Mouse (Mus musculus) T-helper 1 cell (primary cell): Measurements from ENCODE around the gene Zfp74.

ENCODE experiments used
- in situ Hi-C: fragments of 300-600 bp; cut with MboI, MseI; formaldehyde crosslinking; loops from one replicate; pipeline ENCODE4 v1.15.1; 2025; ENCODE audit warnings: high pct_unique_total_duplicates

Zfp74 gene

GRCm38 (mm10) chr7:29944201-29944600 is 9.7 kb downstream of the Zfp74 start:
- in situ Hi-C loops, result no loop called here

DNA sequence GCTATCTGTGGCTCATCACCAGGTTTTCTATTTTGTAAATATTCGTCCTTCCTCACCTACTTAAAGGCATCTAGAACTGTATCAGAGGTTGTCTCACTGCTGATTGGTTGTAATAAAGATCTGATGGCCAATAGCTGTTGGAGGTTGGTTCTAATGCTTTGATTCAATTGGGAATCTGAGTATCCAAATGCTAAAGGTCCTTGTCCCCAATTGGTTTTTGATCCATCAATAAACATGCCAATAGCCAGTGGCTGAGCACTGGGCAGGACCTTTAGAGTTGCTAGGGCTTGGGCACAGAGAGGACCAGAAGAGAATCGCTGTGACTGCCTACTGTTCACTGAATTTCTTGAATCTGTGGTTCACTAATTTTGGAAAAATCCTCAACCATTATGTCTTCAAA is 10.2 kb downstream of the Zfp74 start:
- in situ Hi-C loops, result no loop called here

DNA sequence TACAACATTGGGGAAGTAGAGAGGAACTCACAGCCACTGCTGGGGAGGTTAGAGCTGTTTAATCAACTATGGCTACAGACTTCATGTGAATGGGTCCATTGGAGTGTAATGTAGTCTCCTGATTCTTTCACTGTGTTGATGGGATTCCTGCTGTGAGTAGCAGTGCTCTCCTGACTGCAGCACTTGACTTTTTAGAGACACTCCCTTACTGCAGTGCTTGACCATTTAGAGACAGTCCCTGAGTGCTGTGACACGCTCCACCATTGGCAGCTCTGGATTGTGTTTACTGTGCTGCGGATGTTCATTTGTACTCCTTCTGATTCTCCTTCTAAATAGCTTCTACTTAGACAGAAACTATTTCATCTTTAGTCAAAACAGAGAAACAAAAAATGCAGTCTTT is 11.1 kb downstream of the Zfp74 start:
- in situ Hi-C loops, result no loop called here

DNA sequence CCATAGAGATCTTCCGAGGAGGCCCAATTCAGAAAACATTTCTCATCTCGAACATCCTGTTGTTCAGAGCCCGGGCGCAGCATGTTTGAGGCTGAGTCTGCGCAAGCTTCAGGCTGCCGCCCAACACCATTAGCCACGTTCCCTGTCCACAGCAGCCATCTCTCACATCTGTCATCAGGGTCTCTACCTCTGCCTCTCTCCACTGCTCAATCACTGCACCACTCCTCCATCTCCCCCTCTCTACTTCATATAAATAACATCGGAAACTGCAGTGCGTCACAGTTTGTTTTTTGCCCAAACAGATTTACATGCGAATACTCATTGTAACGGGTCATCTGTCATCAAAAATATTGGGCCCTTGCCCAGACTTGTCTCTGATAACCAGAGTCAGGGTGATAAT is 12.9 kb downstream of the Zfp74 start:
- in situ Hi-C loops, result no loop called here

DNA sequence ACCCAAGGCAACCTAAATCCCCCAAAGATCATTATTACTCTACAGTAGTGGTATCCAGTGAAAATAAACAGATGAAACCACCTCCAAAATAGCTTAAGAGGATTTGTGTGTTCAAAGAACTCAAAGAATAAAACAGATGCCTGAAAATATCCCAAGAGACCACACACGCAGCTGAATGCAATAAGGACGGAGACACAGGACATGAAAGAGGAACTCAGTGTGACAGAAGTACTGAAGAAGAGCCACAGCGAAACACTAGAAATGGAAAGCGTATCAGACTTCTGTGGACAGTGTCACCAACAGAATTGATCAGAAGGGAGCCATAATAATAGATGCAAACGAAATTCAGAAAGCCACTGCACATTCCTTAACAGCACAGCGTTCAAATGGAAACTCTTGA is 15.0 kb downstream of the Zfp74 start:
- in situ Hi-C loops, result no loop called here

- in situ Hi-C loops, result no loop called here
These were observed 31.1 kb downstream of the Zfp74 start for GRCm38 (mm10) chr7:29922780-29923179.

- in situ Hi-C loops, result no loop called here
These were observed 32.3 kb downstream of the Zfp74 start for GRCm38 (mm10) chr7:29921439-29922093.

GRCm38 (mm10) chr7:29918062-29918453 is 35.8 kb downstream of the Zfp74 start:
- in situ Hi-C loops, result no loop called here

- in situ Hi-C loops, result no loop called here
These were observed 36.4 kb downstream of the Zfp74 start for GRCm38 (mm10) chr7:29917371-29918061.

- in situ Hi-C loops, result no loop called here
These were observed 41.7 kb downstream of the Zfp74 start for GRCm38 (mm10) chr7:29912172-29912571.

DNA sequence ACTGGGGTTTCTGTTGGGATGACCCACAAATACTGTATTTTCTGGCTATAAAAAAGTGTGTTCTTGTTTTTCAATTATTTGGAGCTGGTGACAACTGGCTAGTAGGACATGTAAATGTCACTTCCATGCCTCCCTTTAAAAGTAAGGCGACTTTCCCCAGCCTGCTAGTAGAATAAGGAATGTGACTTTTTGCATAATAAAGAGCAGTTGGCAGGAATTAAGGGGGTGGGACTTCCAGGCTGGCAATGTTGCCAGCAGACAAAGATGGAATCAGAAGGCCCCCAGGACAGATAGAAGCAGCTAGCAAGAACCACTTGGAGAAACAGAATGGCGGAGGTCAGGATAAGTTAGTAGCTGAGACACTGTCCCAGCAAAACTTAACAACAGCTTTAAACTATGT is 43.6 kb downstream of the Zfp74 start:
- in situ Hi-C loops, result no loop called here

GRCm38 (mm10) chr7:29908130-29908950 is 45.5 kb downstream of the Zfp74 start, which contains the start of gene Zfp383:
Gene Zfp383, plus strand, starts transcription at chr7:29908223.
- in situ Hi-C loops, result loop anchor here (5.0 to 10.0 kb wide), 2 partner anchors 54 to 136 kb away; partner anchors contain the start of genes Zfp420 and Zfp940

DNA sequence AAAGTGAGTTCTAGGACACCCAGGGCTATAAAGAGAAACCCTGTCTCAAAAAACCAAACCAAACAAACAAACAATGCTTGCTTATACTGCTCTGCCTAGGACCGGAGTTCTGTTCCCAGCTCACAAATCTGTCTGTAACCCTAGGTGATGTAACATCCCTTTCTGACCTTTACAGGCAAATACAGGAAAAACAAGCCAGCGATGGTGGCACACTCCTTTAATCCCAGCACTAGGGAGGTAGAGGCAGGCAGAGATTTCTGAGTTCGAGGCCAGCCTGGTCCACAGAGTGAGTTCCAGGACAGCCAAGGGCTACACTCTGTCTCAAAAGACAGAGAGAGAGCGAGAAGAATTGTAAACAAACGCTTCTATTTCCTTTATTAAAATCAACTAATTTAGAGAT is 46.7 kb downstream of the Zfp74 start:
- in situ Hi-C loops, result loop anchor here (5.0 to 10.0 kb wide), 2 partner anchors 52 to 135 kb away; partner anchors contain the start of genes Zfp420 and Zfp940

- in situ Hi-C loops, result loop anchor here (5.0 to 10.0 kb wide), 2 partner anchors 52 to 134 kb away; partner anchors contain the start of genes Zfp420 and Zfp940
These were observed 47.2 kb downstream of the Zfp74 start for GRCm38 (mm10) chr7:29906682-29907058.

GRCm38 (mm10) chr7:29905966-29906681 is 47.8 kb downstream of the Zfp74 start, which contains the start of gene Zfp27:
Gene Zfp27, minus strand, starts transcription at chr7:29906572.
- in situ Hi-C loops, result loop anchor here (5.0 to 10.0 kb wide), 2 partner anchors 51 to 134 kb away; partner anchors contain the start of genes Zfp420 and Zfp940

DNA sequence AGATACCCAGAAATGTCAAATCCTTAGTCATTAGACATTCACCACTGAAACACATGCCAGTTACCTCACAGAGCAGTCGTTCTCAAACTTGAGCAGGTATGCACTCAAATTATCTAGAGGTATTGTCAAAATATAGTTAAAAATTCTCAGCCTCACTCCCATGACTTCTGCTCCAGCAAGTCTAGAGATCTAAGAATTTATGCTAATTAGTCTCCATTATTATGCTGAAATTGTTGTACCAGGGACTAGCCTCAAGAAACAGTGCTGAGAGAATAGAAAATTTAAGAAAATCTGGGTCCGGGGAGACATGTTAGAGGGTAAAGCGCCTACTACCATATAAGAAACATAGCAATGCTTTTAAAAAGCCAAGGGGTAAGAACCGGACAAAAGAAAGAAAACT is 49.8 kb downstream of the Zfp74 start:
- in situ Hi-C loops, result loop anchor here (10.0 kb wide), 1 partner anchor 49 kb away; the partner anchor contains the start of genes Zfp420 and Zfp940

DNA sequence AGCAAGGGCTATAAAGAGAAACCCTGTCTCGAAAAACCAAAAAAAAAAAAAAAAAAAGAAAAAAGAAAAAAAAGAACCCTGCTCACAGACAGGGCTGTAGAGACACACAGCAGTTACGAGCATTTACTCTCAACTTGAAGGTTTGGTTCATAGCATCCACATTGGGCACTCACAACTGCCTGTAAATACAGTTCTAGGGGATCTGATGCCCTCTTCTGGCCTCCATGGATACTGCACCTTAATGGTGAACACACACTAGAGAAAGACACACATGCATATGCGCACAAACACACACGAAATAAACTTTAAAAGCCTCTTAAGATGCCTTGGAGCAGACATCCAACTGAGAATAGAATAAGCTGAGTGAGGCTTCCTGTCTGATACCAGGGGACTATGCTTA is 55.5 kb downstream of the Zfp74 start:
- in situ Hi-C loops, result no loop called here

- in situ Hi-C loops, result no loop called here
These were observed 61.1 kb downstream of the Zfp74 start for GRCm38 (mm10) chr7:29892756-29893155.

DNA sequence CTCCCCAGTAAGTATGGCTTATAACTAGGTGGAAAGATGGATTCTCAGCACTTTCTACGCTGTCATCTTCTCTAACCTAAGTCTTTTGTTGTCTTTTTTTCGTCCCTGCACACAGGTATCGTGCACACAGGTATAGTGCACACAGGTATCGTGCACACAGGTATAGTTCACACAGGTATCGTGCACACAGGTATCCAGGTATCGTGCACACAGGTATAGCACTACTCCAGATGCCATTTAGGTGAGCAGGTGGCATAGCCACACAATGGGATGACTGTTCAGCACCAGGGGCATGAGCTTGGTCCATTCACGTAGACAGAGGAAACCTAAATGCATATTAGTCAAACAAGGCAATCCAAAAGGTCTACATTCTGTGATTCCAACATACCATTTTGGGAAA is 63.4 kb downstream of the Zfp74 start:
- in situ Hi-C loops, result no loop called here

GRCm38 (mm10) chr7:29880916-29881315 is 73.0 kb downstream of the Zfp74 start:
- in situ Hi-C loops, result no loop called here
